Mouse (Mus musculus) liver, postnatal 0 days (tissue): ENCODE results near the gene Zc3h18. TPM values are rescaled to one million over a fixed set of nuclear protein-coding genes. Genes with fewer than 3 reads are reported as not detected.

ENCODE experiments used
- ATAC-seq: fragments of 200-750 bp; cut with Nextera tagmentation; 2 replicates; pipeline ENCODE4 v1.8.0; 2017; ENCODE audit warnings: mild to moderate bottlenecking, moderate library complexity
- DNase-seq: peaks from one replicate; pipeline ENCODE4 v3.0.0-alpha.2; 2016
- H3K27ac ChIP-seq: fragments of 300-500 bp; sonication (generic); 2 replicates; pipeline ENCODE4 v1.5.1; 2014; ENCODE audit warnings: antibody characterized with exemption, moderate library complexity, mild to moderate bottlenecking, low read depth
- H3K27me3 ChIP-seq: fragments of 300-500 bp; sonication (generic); 2 replicates; pipeline ENCODE4 v1.6.1; 2014; ENCODE audit warnings: low read length, control low read depth, mixed read lengths; ENCODE audit not compliant: insufficient read depth
- H3K36me3 ChIP-seq: fragments of 300-500 bp; sonication (generic); replicated peaks from 2 replicates; pipeline ENCODE4 v1.6.1; 2014; ENCODE audit warnings: mild to moderate bottlenecking, control low read depth, low read length, moderate library complexity, mixed read lengths; ENCODE audit not compliant: insufficient read depth
- H3K4me1 ChIP-seq: fragments of 300-500 bp; sonication (generic); 2 replicates; pipeline ENCODE4 v1.6.1; 2014; ENCODE audit warnings: antibody characterized with exemption, mild to moderate bottlenecking, control low read depth; ENCODE audit not compliant: insufficient read depth
- H3K4me2 ChIP-seq: fragments of 300-500 bp; sonication (generic); 2 replicates; pipeline ENCODE4 v1.6.1; 2014; ENCODE audit warnings: low read depth, mild to moderate bottlenecking, low read length, moderate library complexity, mixed read lengths
- H3K4me3 ChIP-seq: fragments of 300-500 bp; sonication (generic); 2 replicates; pipeline ENCODE4 v1.5.1; 2014; ENCODE audit warnings: low read depth, low read length
- H3K9ac ChIP-seq: fragments of 300-500 bp; sonication (generic); replicated peaks from 2 replicates; pipeline ENCODE4 v1.6.1; 2014; ENCODE audit warnings: mild to moderate bottlenecking, moderate library complexity
- H3K9me3 ChIP-seq: fragments of 300-500 bp; sonication (generic); 2 replicates; pipeline ENCODE4 v1.6.1; 2016; ENCODE audit warnings: mild to moderate bottlenecking, control low read depth, low read length, mixed read lengths
- CTCF ChIP-seq: sonication (generic); IDR thresholded peaks from 2 replicates; pipeline ENCODE4 v1.5.1; 2016; ENCODE audit warnings: antibody characterized with exemption, low read depth
- EP300 ChIP-seq: IDR thresholded peaks from 2 replicates; pipeline ENCODE4 v1.6.1; 2016; ENCODE audit warnings: antibody characterized with exemption, low read depth, mild to moderate bottlenecking
- WGBS: fragments of 180-500 bp; shearing (Covaris S2); extraction: QIAGEN DNeasy Blood & Tissue Kit; methylation state at CpG from one replicate; pipeline ENCODE4 v1.1.7; 2014; ENCODE audit not compliant: insufficient replicate concordance; 5-methylcytosine and 5-hydroxymethylcytosine counted together
- polyA plus RNA-seq: library from polyadenylated mRNA; unstranded; fragments of >200 nt; fragmentation: Nextera tagmentation; extraction: Ambion mirVana; gene quantifications from 2 replicates; pipeline ENCODE4 v1.2.1, GENCODE M21; 2015

The Zc3h18 gene
- polyA plus RNA-seq, 1 experiment from 2014 or later = 15.6 TPM

GRCm38 (mm10) chr8:122344219-122344618, 32.2 kb upstream of the Zc3h18 start:
- Histone ChIP-seq H3K27ac (no peak overlapping the region), H3K9ac (no peak overlapping the region), H3K4me3 (no peak overlapping the region), H3K4me2 (peak overlapping the region; percentile 52), H3K9me3 (no peaks in the 10 kb centered on the region), H3K4me1 (peaks cover 40% of the 10 kb centered on the region), H3K27me3 (peaks cover 5% of the 10 kb centered on the region), H3K36me3 (no peaks in the 10 kb centered on the region)
- DNase-seq = no peak
- TF ChIP-seq EP300 (no peak), CTCF (no peak)
- 5% methylated on average over 2 of the region's 5 CpGs for WGBS
- no peak for ATAC-seq

GRCm38 (mm10) chr8:122345181-122346095, 31.0 kb upstream of the Zc3h18 start:
- Histone ChIP-seq H3K27me3 (peaks cover 5% of the 10 kb centered on the region), H3K4me1 (peaks cover 52% of the 10 kb centered on the region), H3K4me3 (no peak overlapping the region), H3K4me2 (peak overlapping the region; percentile 52; the same call in 1 of the 2 replicates), H3K9ac (no peak overlapping the region), H3K9me3 (no peaks in the 10 kb centered on the region), H3K27ac (peak overlapping the region; percentile 64), H3K36me3 (no peaks in the 10 kb centered on the region)
- DNase-seq (no peak), ATAC-seq (no peak)
- no peak for TF ChIP-seq CTCF
- TF ChIP-seq EP300 = no peak
- 45% methylated on average over 12 of the region's 12 CpGs for WGBS

- no peaks in the 10 kb centered on the region for H3K9me3 ChIP-seq
- peaks cover 43% of the 10 kb centered on the region for H3K4me1 ChIP-seq
- no peak overlapping the region for H3K4me2 ChIP-seq
- TF ChIP-seq CTCF (no peak), EP300 (no peak)
- H3K36me3 ChIP-seq = no peaks in the 10 kb centered on the region
- ATAC-seq (no peak), DNase-seq (no peak)
- H3K4me3 ChIP-seq = no peak overlapping the region
- 64% methylated on average over 5 of the region's 5 CpGs for WGBS
- no peak overlapping the region for H3K9ac ChIP-seq
- H3K27me3 ChIP-seq = no peaks in the 10 kb centered on the region; the same call in none of the 2 replicates
- no peak overlapping the region for H3K27ac ChIP-seq
Observed at GRCm38 (mm10) chr8:122347811-122348552, 28.4 kb upstream of the Zc3h18 start.

GRCm38 (mm10) chr8:122349357-122350297, 26.8 kb upstream of the Zc3h18 start:
- WGBS = 21% methylated on average over 15 of the region's 15 CpGs

GRCm38 (mm10) chr8:122350309-122351089, 25.9 kb upstream of the Zc3h18 start:
- no peak overlapping the region for H3K4me3 ChIP-seq
- 50% methylated on average over 11 of the region's 11 CpGs for WGBS
- H3K27me3 ChIP-seq = no peaks in the 10 kb centered on the region
- no peaks in the 10 kb centered on the region for H3K36me3 ChIP-seq
- no peak overlapping the region for H3K9ac ChIP-seq
- H3K9me3 ChIP-seq = no peaks in the 10 kb centered on the region
- no peak overlapping the region for H3K27ac ChIP-seq
- peaks cover 22% of the 10 kb centered on the region for H3K4me1 ChIP-seq
- DNase-seq (no peak), ATAC-seq (no peak)
- no peak overlapping the region for H3K4me2 ChIP-seq
- TF ChIP-seq CTCF = no peak
- TF ChIP-seq EP300 = no peak

More at GRCm38 (mm10) chr8:122349357-122350297, 26.8 kb upstream of the Zc3h18 start:
- H3K9me3 ChIP-seq = no peaks in the 10 kb centered on the region
- H3K4me2 ChIP-seq = 0 out of 2 replicates have a peak overlapping the region, but pooled peaks have one; percentile 7
- H3K36me3 ChIP-seq = no peaks in the 10 kb centered on the region
- no peaks in the 10 kb centered on the region for H3K27me3 ChIP-seq
- H3K9ac ChIP-seq = no peak overlapping the region
- H3K27ac ChIP-seq = no peak overlapping the region
- ATAC-seq (peak; percentile 72), DNase-seq (no peak)
- no peak overlapping the region for H3K4me3 ChIP-seq
- H3K4me1 ChIP-seq = peaks cover 29% of the 10 kb centered on the region
- peak; percentile 83 for TF ChIP-seq EP300
- peak; percentile 24; the same call in 1 of the 2 replicates for TF ChIP-seq CTCF
